Mouse (Mus musculus): ENCODE measurements around the gene Olfr868.

- TF ChIP-seq MAX (IDR thresholded peaks at IDR 0.05; ENCODE audit: low read depth) (no peak), TCF12 (IDR thresholded peaks at IDR 0.05; ENCODE audit: insufficient read depth, poor library complexity, severe bottlenecking) (no peak), POLR2A (IDR thresholded peaks at IDR 0.05; ENCODE audit: insufficient read length, low read depth) (no peak), TCF3 (IDR thresholded peaks at IDR 0.05; ENCODE audit: insufficient read length, low read depth) (no peak), POLR2AphosphoS2 (IDR thresholded peaks at IDR 0.05; ENCODE audit: insufficient read length, low read depth) (no peak), USF1 (IDR thresholded peaks at IDR 0.05; ENCODE audit: low read depth) (no peak), CEBPB (IDR thresholded peaks at IDR 0.05; ENCODE audit: insufficient read depth, poor library complexity, severe bottlenecking) (no peak), E2F4 (IDR thresholded peaks at IDR 0.05; ENCODE audit: insufficient read depth) (no peak), SRF (IDR thresholded peaks at IDR 0.05; ENCODE audit: control insufficient read depth, insufficient read length, low read depth) (no peak), MYOG (IDR thresholded peaks at IDR 0.05; ENCODE audit: control insufficient read depth in 1 of 3, insufficient read depth in 1 of 3, insufficient read length in 2 of 3, low read depth in 2 of 3) (no peak), REST (IDR thresholded peaks at IDR 0.05; ENCODE audit: insufficient read depth, insufficient read length) (no peak)
Observed at GRCm38 (mm10) chr9:20098326-20098725, at the start of gene Olfr868.

Measured in myocyte (in vitro differentiated cells).